Mouse (Mus musculus): ENCODE measurements around the gene Dus2. TPM values are rescaled to one million over a fixed set of nuclear protein-coding genes. Genes with fewer than 3 reads are reported as not detected.
A peak's percentile ranks its signal among the peaks of the same experiment; 100 is the strongest.
"Not testable (repeated sequence)": the region's sequence is repeated elsewhere in the genome, so short reads cannot be mapped to it uniquely, and the experiment has no call there.

The Dus2 gene
- total RNA-seq, 2 experiments from 2014 or later = 9.8 to 10.2 TPM

DNA sequence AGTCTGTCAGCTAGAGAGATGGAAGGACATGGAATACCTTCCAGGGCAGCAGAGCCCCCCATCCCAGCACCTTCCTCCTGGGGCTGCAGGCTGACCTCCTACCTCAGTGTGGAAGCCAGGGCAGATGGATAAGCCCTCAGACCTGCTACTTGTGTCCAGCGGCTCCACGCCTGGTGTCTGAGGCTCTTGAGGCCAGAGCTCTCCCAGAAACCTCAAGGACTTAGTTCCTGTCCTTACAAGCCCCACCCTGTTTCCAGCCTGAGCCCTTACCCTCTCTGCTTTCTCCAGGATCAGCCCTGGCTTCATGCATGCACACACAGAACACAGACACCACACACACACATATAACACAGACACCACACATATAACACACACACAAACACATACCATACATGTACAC lies 409 bp downstream of the Dus2 start:
- no peak for DNase-seq

GRCm38 (mm10) chr8:105992499-105992898 lies 1.4 kb downstream of the Dus2 start:
- DNase-seq = no peak

DNA sequence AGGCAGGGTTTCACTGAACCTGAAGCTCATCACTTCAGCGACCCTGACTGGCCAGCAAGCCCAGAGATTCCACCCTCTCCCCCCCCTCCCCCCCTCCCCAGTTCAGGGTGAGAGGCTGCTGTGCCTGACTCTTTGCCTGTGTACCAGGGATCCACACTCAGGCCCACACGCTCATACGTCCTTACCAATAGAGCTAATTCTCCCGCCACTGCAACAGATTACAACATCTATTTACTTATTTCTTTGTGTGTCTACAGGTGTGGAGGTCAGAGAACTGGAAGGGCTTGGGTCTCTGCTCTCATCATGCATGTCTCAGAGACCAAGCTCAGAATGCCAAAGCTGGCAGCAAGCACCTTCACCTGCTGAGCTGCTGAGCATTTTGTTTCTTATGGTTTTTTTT lies 2.1 kb downstream of the Dus2 start:
- DNase-seq = no peak

DNA sequence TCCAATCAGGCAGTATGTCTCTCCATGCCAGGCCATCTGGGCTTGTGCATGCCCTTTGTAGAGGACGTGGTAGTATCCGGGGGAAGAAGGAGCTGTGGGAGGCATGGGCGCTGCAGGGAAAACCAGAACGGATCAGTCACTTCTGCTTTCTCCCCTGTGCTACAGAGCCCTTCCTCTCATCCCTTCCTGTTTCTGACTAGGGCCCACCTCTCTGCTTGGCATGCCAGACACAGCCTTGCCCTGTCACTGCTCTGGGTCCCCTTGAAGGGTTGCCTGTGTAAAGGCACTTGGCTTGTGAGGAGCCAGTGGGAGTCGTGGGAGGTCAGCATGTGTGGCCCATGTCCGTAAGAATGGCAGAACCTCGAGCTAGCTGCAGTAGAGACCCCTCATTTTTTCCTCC lies 5.2 kb downstream of the Dus2 start:
- no peak for DNase-seq

DNA sequence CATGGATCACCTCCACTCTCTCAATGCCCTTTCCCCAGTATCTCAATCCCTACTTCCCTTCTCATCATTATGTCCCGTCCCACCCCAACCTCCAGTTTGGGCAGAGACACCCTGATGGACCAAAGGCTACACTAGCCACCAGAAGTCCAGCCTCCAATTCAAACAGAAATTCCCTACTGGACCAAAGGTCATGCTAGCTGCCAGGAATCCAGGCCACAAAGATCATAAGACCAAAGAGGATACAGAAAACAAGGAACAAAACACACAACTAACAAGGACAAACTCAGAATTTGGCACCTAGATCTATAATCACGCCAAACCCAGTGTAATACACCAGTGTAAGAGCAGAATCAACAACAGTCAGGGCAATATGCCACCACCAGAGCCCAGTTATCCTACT lies 7.8 kb downstream of the Dus2 start:
- no peak for DNase-seq

DNA sequence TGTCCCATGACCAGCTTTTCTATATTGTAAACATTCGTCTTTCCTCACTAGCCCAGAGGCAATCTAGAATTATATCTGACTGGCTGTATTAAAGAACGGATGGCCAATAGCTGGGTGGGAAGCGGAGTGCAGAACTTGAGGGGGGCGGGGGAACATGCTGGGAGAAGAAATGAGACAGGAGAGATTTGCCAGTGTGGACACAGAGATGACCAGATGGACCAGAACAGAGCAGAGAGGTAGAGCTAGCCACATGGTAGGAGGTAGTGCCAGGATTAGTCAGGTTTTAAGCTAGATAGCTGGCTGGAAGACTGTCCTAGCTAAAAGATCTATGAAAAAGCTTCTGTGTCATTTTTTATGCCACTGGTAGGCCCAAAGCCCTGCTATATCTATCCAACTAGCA lies 10.8 kb downstream of the Dus2 start:
- no peak for DNase-seq

GRCm38 (mm10) chr8:106004538-106005207 lies 13.5 kb downstream of the Dus2 start:
- DNase-seq = no peak

DNA sequence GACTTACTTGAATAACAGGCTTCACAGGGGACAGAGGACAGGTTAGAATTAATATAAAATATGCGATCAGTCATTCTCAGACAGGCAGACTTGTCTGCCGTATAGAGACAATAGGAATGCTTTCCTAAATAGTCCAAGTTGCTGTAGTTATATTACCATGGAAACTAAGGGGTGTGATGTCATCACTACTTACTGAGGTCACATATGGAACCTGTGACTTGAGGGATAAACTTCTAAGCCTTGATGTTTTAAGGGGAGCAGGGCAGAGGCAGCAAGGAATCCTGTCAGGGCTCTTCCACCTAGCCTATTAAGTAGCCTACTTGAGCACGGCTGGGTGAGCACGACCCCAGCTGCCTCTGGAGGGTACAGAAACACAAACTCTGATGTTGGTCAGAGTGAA lies 14.7 kb downstream of the Dus2 start, which contains the start of gene Dpep2nb:
Dpep2nb (minus strand) TSS at position 101 of the 400 bp plus-strand sequence.
- DNase-seq = no peak

GRCm38 (mm10) chr8:106006413-106006812 lies 15.3 kb downstream of the Dus2 start:
- DNase-seq = no peak

- DNase-seq = no peak
Observed at GRCm38 (mm10) chr8:106007135-106007534, 16.0 kb downstream of the Dus2 start.

GRCm38 (mm10) chr8:106007891-106008290 lies 16.8 kb downstream of the Dus2 start:
- DNase-seq = not testable (repeated sequence)

DNA sequence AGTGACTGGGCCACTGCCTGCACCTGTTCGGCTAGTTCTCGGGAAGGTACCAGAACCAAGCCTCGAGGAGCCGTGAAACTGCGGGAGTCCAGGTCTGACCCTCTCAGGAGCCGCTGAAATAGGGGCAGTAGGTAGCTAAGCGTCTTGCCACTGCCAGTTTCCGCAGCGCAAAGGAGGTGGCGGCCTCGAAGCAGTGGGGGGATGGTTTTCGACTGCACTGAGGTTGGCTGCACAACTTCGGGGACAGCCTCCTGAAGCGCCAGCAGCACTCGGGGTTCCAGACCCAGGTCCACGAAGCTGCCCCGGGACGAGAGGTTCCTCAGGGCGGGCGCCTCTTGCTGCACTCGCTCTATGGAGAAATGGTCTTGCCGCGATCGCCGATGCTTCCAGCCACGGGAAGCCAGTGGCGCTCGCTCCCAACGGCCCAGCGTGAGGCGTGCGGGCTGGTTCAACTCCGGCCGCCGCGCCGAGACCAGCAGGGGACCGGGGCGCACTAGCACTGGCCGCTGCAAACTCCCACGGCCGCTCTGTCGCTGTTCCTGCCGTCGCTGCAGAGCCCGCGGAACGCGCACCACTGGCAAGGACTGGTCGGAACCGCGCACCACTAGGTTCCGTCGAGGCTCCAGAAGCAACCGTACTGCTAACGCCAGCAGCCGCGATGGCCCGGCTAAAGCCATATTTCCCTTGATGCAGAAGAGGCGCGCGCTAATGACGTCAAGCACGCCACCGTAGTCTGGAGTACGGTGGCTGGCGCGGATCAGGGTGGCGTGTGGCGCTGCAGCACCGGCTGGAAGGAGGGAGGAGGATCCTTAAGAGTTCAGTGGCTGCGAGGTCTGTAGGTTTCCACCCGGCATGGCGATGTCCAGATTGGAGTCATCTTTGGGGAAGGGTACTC lies 19.9 kb downstream of the Dus2 start:
- peak; percentile 92 for DNase-seq

GRCm38 (mm10) chr8:106011643-106011986 lies 20.5 kb downstream of the Dus2 start, which contains the start of gene Ddx28:
Ddx28 (minus strand) TSS chr8:106011882.
- no peak for DNase-seq

DNA sequence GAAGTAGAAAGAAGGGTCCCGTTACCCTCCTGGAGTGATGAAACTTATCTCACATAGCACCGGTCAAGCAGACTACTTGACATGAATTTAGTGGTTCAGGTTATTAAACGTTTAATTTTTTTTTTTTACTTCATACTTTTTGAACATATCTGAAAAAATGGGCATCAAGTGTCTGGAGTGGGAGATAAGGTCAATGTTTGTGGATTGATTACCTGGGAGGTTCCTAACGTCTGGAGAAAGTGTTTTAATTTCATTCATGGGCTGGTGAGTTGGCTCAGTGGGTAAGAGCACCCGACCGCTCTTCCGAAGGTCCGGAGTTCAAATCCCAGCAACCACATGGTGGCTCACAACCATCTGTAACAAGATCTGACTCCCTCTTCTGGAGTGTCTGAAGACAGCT lies 21.1 kb downstream of the Dus2 start:
- DNase-seq = not testable (repeated sequence)

DNA sequence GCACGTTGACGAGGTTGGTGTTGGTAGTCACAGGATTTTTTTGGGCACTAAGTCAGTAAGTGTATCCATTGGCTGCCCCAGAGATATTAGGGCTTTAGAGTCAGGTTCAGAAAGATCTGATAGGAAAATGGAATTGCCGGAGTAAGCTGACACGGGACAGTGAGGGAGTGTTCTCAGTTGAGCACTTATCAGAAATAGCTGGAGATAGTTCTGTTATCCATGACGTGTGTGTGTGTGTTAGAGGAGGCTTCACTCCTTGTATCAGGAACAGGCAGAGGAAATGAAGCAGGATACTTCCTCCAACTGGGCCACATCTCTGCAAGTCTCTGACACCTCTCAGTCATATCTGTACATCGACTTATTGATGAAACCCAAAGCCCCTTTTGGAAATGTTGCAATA lies 25.1 kb downstream of the Dus2 start:
- DNase-seq = no peak

- DNase-seq = no peak
Observed at GRCm38 (mm10) chr8:106017130-106017529, 26.0 kb downstream of the Dus2 start.

- no peak for DNase-seq
Observed at GRCm38 (mm10) chr8:106018039-106018438, 26.9 kb downstream of the Dus2 start.

- DNase-seq = peak; percentile 83
Observed at GRCm38 (mm10) chr8:106022483-106022882, 31.3 kb downstream of the Dus2 start.

- no peak for DNase-seq
Observed at GRCm38 (mm10) chr8:106038721-106039120, 47.6 kb downstream of the Dus2 start.

DNA sequence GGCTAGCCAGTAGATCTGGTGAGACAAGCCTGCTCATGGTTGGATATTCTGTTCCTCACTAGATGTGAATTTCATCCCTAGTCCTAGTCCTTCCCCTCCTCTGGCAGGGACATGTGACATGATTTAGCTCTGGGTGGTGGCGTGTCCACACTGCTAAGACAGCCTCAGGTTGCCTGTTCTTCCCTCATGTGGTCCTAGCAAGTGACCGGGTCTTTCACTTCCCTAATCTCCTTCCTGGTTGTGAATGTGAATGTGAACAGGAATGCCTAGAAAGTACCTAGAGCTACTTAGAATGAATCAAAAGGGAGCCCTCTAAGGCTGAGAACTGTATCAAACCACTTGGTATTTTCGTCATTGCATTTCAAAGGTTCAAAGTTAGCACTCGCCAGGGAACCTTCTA lies 48.5 kb downstream of the Dus2 start:
- no peak for DNase-seq

DNA sequence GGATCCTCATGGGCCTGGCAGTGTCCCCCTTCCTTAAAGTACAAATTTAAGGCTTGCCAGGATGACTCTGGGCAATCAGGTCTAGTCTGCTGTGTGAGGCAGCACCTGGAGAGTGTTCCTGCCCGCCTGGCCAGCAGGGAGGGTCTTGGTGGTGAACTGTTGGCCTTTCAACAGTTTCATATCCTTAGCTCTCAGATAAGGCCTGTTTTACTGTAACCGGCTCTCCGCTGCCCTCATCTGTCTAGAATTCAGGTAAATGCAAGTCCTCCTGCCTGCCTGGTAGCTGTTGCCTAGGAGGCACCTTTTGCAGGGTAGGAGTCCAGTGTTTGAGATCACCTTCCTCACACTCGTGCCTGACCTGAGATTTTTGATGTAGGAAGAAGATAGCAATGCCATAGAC lies 49.1 kb downstream of the Dus2 start:
- DNase-seq = no peak

GRCm38 (mm10) chr8:106043055-106043454 lies 51.9 kb downstream of the Dus2 start:
- no peak for DNase-seq

GRCm38 (mm10) chr8:106044151-106044550 lies 53.0 kb downstream of the Dus2 start:
- DNase-seq = peak; percentile 51

All from heart, postnatal 4 days (tissue).